Mouse (Mus musculus) R1 (cell line): ENCODE measurements around the gene Actg2.

ENCODE experiments used
- DNase-seq: peaks from one replicate; pipeline ENCODE4 v3.0.0-alpha.2; 2018; ENCODE audit warnings: low read depth, low spot score

The Actg2 gene

DNA sequence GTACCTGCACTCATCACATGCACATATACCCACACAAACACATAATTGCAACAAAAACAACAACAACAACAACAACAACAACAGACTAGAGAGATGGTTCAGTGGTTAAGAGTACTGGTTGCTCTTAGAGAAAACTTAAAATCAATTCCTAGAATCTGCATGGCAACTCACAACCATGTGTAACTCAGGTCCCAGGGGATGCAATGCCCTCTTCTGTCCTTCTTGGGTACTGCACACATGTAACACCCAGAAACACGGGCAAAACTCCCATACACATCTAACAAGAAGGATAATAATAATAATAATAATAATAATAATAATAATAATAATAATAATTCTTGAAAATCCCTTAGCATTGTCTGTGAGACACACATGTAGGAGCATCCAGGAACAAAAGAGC lies 23.6 kb downstream of the Actg2 start:
- DNase-seq = no peak

DNA sequence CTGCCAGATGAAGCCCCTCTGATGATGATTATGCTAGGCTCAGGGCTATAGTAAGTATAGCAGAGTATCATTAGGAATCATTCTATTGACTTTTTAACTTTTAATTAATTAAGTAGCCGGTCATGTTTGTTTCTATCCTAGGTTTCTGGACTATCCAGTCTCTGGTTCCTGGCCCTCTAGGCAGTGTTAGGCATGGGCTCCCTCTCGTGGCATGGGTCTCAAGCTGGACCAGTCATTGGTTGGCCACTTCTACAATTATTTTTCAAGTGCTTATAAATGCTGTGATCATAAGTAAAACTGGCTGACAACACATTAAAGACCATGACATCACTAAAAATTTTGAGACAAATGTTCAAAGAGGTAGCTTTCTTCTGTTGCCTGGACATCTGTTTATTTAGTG lies 25.9 kb downstream of the Actg2 start:
- DNase-seq = no peak

DNA sequence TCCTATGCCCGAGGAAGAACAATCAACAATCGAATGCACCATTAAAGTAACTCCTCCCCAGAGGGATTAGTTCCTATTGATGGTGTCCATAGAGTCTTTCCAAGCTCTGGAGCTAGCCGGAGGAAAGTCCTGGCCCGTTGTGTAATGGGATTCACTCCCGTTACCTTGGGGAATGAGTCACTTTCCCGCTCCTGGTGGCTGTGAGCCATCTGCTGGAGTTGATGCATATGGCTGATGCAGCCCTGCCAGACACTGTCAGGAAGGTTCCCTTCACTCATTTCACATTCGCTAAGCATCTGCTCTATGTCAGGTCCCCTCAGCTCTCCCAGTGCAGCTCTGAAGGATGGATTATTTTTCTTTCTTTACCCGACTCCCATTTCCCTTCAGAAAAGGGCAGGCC lies 26.6 kb downstream of the Actg2 start:
- no peak for DNase-seq

DNA sequence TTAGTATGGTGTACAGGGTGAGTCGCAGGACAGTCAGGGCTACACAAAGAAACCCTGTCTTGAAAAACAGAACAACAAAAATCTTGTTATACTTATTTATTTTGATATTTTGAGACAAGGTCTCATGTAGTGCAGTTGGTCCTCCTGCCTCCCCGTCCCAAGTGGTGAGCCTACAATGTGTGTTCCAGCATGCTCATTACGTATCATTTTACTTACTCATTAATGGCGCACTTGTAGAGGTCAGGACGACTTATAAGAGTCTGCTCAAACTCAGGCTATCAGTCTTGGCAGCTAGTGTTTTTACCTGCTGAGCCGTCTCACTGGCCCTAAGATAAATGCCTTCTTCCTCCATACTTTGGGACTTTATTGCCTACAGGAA lies 28.9 kb downstream of the Actg2 start:
- DNase-seq = no peak

DNA sequence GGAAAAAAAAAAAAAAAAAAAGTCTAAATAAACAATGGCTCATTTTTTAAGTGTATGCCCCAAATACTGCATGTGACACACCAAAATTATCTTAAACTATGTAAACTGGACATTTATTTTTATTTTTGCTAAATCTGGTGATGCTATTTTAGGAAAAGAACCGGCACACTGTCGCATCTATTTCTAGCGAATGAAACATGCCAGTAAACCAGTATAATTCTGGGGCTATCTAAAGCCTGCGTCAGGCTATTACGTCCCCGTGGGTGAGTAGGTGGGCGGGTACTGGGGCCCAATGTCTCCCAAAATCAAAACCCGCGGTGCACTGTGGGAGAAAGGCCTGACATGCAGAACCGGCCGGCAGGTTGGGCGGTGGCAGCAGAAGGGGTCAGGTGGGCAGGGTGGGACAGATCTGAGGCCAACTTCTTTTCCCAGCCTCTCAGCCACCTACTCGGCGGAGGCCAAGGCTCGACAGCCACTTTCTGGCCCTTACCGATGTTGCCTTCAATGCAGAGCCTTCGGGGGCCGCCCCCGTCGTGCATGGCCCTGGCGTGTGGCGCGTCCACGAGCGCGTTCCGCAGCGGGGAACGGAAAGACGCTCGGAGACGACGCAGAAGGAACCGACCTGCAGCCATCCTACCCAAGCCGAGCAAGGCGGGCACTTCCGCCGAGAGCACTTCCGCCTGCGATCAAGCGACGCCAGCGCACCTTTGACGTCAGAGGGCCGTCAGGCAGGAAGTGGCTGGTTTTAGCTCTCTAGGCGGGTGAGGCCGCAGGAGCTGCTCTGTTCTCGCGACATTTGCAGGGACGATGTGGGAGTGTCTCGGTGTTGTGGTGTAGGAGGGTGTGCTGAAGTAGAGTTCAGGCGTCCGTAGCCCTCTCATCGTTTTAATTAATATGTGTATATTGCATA lies 29.6 kb downstream of the Actg2 start, which contains the start of gene Dguok:
TSS of gene Dguok (minus strand) at position 712 of the 910 bp plus-strand sequence.
- peak; percentile 99 for DNase-seq

DNA sequence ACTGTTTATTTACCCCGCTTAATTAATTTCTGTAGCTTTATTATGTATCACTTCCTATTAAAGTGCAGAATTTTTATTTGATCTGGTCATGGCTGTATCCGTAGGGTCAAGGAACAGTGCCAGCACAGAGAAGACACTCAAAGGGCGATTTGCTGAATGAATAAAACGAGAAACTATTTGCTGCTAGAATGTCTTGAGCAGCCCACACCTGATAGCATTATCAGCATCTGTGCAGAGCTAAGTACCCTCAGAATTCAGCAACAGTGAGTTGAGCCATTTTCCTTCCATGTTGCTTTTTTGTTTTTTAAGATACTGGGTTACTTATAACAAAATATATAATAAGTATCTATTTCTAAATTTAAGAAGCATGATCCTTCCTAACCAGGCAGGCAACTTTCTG lies 30.5 kb downstream of the Actg2 start:
- DNase-seq = no peak

DNA sequence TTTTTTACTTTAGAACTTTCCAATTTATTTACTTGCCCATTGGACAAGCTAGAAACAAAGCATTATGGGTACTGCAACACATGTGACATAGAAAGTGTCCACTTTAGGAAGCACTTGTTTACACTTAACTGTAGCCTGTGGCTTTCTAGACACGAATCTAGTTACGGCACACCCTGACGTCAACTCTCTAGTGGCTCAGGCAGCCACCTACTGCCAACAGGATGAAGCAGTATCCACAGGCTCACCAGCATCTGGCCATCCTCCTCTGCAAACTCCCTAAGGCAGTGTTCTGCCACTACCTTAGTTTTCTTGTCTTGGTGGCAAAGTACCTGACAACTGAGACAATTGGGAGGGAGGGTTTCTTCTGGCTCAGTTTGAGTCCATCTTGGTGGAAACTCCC lies 32.7 kb downstream of the Actg2 start:
- DNase-seq = no peak

DNA sequence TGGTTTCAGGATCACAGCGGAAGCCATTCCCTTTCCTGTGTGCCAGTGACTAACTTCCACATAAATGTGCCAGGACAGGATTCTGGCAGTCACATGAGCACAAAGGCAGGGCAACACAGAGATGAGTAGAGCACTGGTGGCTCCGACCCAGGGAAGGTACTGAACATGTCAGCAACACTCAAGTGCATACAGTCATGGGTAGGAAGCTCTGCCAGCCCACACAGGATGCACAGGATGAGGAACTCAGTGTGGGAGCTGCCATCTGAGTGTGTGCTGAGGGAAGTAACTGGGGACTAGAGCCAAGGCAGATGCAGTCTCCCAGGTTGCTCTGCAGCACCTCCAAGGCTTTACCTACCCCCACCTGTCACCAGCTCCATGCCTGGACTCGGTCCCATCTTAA lies 33.4 kb downstream of the Actg2 start:
- DNase-seq = no peak

DNA sequence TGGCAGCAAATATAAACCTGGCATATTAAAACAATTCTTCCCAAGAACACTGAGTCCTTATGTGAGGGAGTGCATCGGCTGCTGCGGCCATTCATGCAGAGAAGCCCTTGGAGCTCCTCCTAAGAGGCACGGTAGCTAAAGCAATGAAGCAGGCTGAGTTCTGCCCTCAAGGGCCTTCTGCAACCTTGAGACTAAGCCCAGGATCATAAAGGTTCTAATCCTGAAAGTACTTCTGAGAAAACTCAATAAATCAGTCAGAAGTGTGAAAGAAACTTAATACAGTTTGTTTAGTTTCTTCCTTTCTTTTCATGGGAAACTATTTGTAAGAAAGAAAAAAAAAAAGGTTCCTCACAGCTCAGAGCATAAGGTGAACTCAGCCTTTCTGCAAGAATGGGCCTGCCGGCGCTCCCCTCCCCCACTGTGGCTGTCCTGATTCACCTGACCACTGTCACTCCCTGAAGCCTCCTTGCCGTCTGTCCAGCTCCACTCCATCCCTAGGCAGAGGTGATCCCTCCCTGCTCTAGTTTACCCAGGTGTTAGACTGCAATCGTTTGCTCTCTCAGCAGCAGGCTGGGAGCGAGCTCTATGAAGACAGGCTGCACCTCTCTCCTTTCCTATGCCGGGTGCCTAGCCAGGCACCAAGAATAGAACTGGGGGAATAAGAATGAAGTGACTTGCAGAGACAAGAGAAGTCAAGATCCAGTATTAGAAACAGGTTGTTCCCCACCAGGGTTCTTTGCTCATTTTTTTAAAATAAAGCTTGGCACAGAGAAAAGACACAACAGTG lies 34.3 kb downstream of the Actg2 start:
- no peak for DNase-seq

DNA sequence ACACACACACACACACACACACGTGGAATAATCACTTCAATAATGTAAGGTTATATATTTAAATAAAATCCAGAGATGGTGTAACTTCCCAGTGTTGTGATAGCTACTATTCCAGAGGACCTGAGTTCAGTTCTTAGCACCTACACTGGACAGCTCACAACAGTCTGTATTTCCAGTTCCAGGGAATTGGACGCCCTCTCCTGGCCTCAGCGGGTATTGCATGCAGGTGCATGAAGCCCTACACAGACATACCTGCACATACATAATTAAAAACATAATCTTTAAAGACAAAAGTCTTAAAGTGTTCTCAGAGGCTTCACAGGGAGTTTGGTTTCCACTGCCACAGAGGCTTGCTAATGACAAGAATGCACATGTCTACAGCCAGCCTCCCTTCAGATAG lies 35.6 kb downstream of the Actg2 start:
- peak; percentile 61 for DNase-seq

DNA sequence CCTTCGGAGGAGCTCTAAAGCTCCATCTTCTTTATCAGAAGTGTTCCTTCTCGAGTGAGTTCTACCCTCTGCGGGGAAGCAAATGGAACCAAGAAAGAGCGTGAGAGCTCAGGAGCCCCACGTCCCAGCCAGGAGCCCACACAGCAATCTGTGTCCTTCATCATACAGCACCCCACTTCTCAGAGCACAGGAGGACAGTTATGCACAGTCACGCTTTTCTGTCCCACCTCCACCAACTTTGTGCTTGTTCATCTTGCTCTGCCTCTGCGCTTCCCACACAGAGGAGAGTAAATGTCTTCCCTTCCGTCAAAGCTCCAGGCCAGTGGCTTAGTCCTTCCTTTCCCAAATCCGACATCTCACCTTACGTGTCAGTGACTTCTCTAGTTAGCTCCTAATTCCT lies 37.0 kb downstream of the Actg2 start:
- DNase-seq = no peak

DNA sequence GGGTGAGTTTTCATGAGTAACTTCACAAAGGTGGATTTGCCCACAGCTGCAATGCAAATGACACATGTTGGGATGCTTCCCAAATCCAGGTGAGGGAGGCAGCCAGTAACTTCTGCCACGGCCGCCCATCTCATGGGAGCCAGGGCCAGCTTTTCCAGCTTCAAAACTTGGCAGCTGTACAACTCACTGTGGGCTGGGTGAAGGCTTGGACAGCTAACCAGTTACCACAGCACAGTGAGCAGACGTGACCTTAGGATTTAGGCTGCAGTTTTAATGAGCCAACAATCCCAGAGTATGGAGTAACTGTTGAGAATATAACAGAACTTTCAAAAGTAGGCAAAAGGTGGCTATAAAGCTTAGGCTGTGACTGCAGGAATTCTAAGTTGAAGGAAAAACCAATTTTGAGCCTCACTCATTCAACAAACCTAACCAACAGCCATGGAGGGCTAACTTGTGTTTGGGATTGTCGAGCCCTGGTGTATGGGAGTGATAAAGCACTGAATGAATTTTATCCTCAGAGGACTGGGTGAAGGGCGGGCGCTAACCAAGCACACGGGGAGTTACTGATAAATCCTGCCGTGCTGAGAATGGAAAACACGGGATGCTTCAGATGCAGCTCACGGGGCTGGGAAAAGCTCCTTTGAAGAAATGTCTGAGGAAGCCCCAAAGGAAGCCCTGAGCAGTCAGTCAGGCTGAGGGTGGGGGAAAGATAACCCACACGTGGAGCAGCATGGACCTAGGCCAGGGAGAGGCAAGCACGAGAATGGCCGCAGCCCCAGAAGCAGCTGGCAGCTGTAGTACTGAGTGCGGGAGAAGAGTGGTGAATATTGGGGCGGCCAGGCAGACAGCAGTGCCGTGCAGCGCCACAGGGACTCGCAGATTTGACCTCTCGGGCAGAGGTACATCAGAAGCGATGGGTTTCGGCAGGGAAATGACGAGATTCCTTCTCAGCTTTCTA lies 39.0 kb downstream of the Actg2 start:
- DNase-seq = peak; percentile 7

DNA sequence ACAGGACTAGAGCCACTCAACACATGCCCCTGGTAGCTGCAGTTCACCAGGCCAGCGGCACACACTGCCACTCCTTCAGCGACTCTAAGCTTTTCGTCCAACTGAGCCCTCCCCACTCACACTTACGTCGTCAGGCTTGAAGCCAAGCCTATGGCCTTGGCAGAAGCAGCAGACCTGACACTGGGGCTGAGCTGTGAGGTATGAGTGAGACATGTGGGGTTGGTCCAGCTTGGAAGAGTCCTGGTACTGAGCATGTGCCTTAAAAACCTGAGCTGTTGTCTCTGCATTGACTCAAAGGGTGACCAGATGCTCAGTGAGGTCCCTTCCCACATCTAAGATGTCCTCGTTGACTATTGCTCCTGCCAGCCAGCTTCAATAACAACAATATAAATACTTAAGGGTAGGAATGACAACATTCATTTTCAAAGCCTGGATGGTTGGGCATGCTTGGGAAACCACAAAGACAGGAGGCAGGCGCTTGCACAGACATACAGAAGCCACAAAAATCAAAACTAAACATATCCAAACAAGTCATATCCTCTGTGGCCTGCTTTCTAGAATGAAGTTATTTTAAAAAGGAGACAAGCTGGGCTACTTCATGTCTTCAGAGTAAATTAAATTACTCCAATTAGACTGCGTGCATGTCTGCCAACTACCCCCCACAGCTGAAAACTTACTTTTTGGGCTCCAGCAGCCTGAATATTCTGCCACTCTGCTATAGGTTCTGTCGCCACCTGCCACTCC lies 39.9 kb downstream of the Actg2 start:
- DNase-seq = no peak

DNA sequence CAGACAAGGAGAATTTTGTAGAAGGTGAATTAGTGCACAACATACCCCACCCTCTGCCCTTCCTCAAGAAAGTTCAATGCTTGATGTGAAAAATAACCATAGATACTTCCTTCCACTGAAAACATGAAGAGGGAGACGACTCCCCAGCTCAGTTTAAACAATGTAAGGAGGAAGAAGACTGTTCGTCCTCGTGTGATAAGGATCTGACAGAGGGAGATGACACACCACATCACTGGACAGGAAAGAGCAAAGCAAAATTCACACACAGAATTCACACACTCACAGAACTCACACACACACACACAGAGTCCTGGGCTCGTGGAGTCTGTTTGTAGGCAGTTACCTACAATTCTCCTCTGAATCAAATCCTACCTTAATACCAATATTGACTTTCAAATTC lies 45.4 kb downstream of the Actg2 start:
- DNase-seq = no peak

DNA sequence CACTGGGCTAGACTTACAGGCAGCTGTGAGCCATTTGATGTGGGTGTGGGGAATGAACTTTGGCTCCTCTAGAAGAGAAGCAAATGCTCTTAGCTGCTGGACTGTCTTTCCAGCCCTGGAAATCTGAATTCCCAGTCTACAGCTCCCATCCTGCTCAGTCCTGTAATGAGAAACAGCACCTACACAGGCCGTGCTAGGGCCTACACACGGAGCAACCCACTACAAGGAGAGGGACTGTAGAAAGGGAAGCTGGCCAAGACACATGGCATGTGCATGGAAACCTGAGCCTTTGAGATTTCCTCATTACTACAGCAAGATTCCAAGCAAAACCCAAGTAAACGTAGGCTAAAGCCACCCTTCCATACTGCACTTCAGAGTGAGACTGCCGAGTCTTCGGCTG lies 47.9 kb downstream of the Actg2 start:
- no peak for DNase-seq

DNA sequence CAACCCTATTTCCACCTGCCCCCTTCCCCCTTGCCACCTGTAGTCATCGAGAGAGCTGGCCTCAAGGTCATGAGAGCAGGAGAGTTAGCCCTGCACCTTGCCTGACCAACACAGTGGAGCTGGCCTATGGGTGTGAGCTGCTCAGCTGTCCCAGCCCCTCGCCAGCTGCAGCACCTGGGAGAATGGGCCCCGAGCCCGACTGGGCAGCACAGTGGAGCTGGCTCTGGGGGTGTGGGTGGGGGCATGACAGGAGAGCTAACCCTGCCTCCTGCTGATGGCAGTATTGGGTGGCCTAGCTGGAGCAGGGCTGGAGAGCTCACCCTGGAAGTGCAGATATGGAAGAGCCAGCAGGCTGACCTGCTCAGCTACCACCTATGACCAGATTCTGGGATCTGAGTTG lies 48.8 kb downstream of the Actg2 start:
- DNase-seq = no peak

DNA sequence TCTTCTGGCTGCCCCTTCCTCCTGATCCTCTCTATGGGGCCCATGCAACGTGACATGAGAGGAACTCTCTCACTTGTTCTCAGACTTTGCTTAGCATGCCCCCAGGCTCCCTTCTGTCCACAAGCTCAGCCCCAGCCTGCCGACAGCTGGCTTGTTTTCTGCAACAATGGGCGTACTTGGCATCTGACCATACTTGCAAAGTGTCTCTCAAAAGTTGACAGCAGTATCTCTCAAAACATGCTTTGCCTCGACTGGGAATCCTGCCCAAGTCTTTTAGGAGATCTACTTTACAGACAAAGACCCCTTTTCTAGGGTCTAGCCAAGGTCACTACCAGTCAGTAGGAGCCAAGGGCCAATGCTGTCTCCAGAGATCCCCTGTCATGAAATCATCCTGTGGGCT lies 50.2 kb downstream of the Actg2 start:
- DNase-seq = no peak

DNA sequence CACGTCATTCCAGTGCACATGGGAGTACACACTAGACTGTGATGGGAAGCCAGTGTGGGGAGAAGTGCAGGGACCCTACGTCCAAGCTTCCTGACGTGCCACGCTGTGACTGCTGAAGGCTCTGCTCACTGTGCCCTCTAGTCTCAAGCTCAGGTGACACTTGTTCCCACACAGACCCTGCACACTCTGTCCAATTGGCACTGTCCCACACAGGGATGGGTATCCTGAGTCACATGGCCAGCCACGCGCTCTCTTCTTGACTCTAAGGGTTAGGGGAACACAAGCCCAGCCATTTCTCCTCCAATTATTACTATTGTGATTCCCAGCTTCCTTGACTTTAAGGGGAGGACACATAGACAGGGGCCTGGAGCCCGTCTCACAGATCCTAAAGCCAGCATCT lies 52.3 kb downstream of the Actg2 start:
- DNase-seq = no peak

DNA sequence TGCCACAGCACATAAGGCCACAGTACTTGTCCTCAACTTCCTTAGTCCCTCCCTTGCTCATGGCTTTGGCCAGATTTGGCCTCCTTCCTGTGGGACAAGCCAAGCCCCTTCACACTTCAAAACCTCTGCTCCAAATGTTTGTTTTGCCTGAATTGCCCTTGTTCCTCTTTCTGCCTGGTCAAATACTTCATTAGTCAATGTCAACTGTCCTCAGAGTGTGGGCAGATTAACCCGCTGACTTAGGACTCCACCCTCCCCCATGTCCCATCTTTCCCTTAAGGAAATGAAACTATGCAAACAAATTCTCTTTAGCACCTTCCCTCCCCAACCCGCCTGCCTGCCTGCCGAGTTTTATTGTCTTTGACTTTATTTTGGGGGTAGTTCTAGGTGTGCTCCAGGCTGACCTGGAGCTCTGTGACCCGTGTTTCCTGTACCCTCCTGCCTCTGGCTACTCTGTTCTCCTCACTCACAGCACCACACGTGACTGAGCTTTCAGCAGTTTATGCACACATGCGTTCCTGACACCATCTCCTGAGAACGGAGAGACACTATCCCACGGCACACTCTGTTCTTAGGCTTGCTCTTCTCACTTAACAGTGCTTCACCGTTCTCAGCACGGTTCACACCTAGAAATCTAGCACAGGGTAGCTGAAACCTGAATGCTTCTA lies 53.5 kb downstream of the Actg2 start:
- DNase-seq = no peak

DNA sequence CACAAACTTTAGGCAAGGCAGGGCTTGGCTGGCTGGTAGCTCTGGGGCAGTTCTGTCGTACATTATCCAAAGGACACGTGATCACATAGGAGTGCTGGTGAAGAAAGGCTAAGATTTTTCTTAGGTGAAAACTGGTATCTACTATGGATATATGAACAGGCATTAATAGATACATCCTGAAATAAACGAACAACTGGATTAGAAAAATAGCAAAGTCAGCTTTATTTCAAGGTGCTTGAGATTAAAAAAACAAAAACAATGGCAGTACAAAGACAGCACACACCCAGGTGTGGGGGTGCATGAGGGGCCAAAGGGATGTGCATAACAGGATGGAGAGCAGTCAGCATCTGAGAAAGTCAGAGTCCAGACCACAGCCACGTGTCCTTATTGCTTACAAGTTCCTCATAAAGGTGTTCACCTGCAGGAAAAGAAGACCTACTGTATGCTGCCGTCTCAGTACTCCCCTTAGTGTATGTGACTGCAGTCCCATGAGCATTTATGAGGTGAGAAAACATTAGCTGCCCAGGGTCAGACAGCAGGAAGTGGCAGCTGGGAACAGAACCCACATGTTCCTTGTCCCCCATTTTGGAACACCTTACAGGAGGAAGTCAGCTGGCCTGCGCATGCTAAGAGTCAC lies 55.9 kb downstream of the Actg2 start:
- DNase-seq = no peak
